Mouse (Mus musculus) lung, embryonic 16.5 days (tissue): ENCODE results near the gene Osbpl6. TPM values are rescaled to one million over a fixed set of nuclear protein-coding genes. Genes with fewer than 3 reads are reported as not detected.
A peak's percentile ranks its signal among the peaks of the same experiment; 100 is the strongest.

Source experiments
- ATAC-seq: fragments of 200-750 bp; cut with Nextera tagmentation; 2 replicates; pipeline ENCODE4 v1.8.0; 2017; ENCODE audit warnings: low read depth, mild to moderate bottlenecking, moderate library complexity
- H3K27ac ChIP-seq: fragments of 300-500 bp; sonication (generic); 2 replicates; pipeline ENCODE4 v1.5.1; 2014; ENCODE audit warnings: mild to moderate bottlenecking, control low read depth, low read length
- H3K27me3 ChIP-seq: fragments of 300-500 bp; sonication (generic); 2 replicates; pipeline ENCODE4 v1.6.1; 2014; ENCODE audit warnings: low read depth, low read length, mixed read lengths; ENCODE audit not compliant: control insufficient read depth, insufficient read depth
- H3K36me3 ChIP-seq: fragments of 300-500 bp; sonication (generic); 2 replicates; pipeline ENCODE4 v1.6.1; 2014; ENCODE audit warnings: low read length; ENCODE audit not compliant: control insufficient read depth, insufficient read depth
- H3K4me1 ChIP-seq: fragments of 300-500 bp; sonication (generic); replicated peaks from 2 replicates; pipeline ENCODE4 v1.6.1; 2014; ENCODE audit warnings: low read length, mixed read lengths; ENCODE audit not compliant: control insufficient read depth, insufficient read depth
- H3K4me2 ChIP-seq: fragments of 300-500 bp; sonication (generic); 2 replicates; pipeline ENCODE4 v1.6.1; 2014; ENCODE audit warnings: low read depth, low read length, control low read depth
- H3K4me3 ChIP-seq: fragments of 300-500 bp; sonication (generic); 2 replicates; pipeline ENCODE4 v1.5.1; 2014; ENCODE audit warnings: mild to moderate bottlenecking, low read length, control low read depth
- H3K9ac ChIP-seq: fragments of 300-500 bp; sonication (generic); 2 replicates; pipeline ENCODE4 v1.6.1; 2014; ENCODE audit warnings: low read length, control low read depth
- H3K9me3 ChIP-seq: fragments of 300-500 bp; sonication (generic); 2 replicates; pipeline ENCODE4 v1.6.1; 2016; ENCODE audit warnings: low read length; ENCODE audit not compliant: control insufficient read depth
- WGBS: fragments of 180-500 bp; shearing (Covaris S2); extraction: QIAGEN DNeasy Blood & Tissue Kit; methylation state at CpG from one replicate; pipeline ENCODE4 v1.1.7; 2014; 5-methylcytosine and 5-hydroxymethylcytosine counted together
- polyA plus RNA-seq: library from polyadenylated mRNA; unstranded; fragments of >200 nt; fragmentation: Nextera tagmentation; extraction: Ambion mirVana; gene quantifications from 2 replicates; pipeline ENCODE4 v1.2.1, GENCODE M21; 2015

Osbpl6 gene
- polyA plus RNA-seq, result 20.9 and 24.1 TPM in 2 replicates

- no peaks in the 10 kb centered on the region for H3K36me3 ChIP-seq
- H3K27ac ChIP-seq, result peak within 1 kb of the TSS; percentile 72
- H3K27me3 ChIP-seq, result peaks cover 3% of the 10 kb centered on the region
- H3K4me2 ChIP-seq, result peak within 1 kb of the TSS; percentile 60
- under 1% methylated on average over 66 of the region's 89 CpGs for WGBS
- peaks cover 4% of the 10 kb centered on the region; the same call in 1 of the 2 replicates for H3K4me1 ChIP-seq
- peak within 1 kb of the TSS; percentile 95 for H3K4me3 ChIP-seq
- H3K9ac ChIP-seq, result peak within 1 kb of the TSS; percentile 91
- H3K9me3 ChIP-seq, result no peaks in the 10 kb centered on the region
- peak; percentile 96 for ATAC-seq
Observed at GRCm38 (mm10) chr2:76406151-76406936, at the start of gene Osbpl6. Osbpl6 (plus strand) TSS chr2:76406508.

- no peak within 1 kb of the TSS for H3K9ac ChIP-seq
- 85% methylated on average over 11 of the region's 11 CpGs for WGBS
- no peak within 1 kb of the TSS for H3K4me2 ChIP-seq
- H3K27me3 ChIP-seq, result no peaks in the 10 kb centered on the region
- H3K27ac ChIP-seq, result no peak within 1 kb of the TSS
- no peaks in the 10 kb centered on the region for H3K9me3 ChIP-seq
- ATAC-seq, result no peak
- no peaks in the 10 kb centered on the region for H3K36me3 ChIP-seq
- H3K4me1 ChIP-seq, result no peaks in the 10 kb centered on the region
- H3K4me3 ChIP-seq, result no peak within 1 kb of the TSS
Observed at GRCm38 (mm10) chr2:76360226-76360625, 46.1 kb upstream of the Osbpl6 start, which contains the start of gene Cyct. Cyct (minus strand) TSS chr2:76360450.

GRCm38 (mm10) chr2:76362111-76362510 is 44.2 kb upstream of the Osbpl6 start:
- Histone ChIP-seq H3K36me3 (no peaks in the 10 kb centered on the region), H3K9ac (no peak overlapping the region), H3K4me3 (no peak overlapping the region), H3K27me3 (no peaks in the 10 kb centered on the region), H3K4me1 (no peaks in the 10 kb centered on the region), H3K4me2 (no peak overlapping the region), H3K27ac (no peak overlapping the region), H3K9me3 (no peaks in the 10 kb centered on the region)
- 43% methylated on average over 2 of the region's 2 CpGs for WGBS
- no peak for ATAC-seq

- Histone ChIP-seq H3K4me1 (peaks cover under 1% of the 10 kb centered on the region), H3K9ac (no peak overlapping the region), H3K27me3 (no peaks in the 10 kb centered on the region), H3K4me2 (no peak overlapping the region), H3K27ac (no peak overlapping the region), H3K4me3 (no peak overlapping the region), H3K36me3 (no peaks in the 10 kb centered on the region), H3K9me3 (no peaks in the 10 kb centered on the region)
- 67% methylated on average over 4 of the region's 4 CpGs for WGBS
- no peak for ATAC-seq
Observed at GRCm38 (mm10) chr2:76365811-76366210, 40.5 kb upstream of the Osbpl6 start.

GRCm38 (mm10) chr2:76367188-76367922 is 39.0 kb upstream of the Osbpl6 start:
- Histone ChIP-seq H3K9ac (no peak overlapping the region), H3K4me3 (no peak overlapping the region), H3K36me3 (no peaks in the 10 kb centered on the region), H3K27me3 (no peaks in the 10 kb centered on the region), H3K4me2 (no peak overlapping the region), H3K27ac (no peak overlapping the region), H3K9me3 (no peaks in the 10 kb centered on the region), H3K4me1 (peaks cover 3% of the 10 kb centered on the region)
- ATAC-seq, result no peak
- WGBS, result 14% methylated on average over 9 of the region's 9 CpGs

- Histone ChIP-seq H3K4me3 (no peak overlapping the region), H3K36me3 (0 out of 2 replicates have a peak, but pooled peaks cover 2% of the 10 kb centered on the region), H3K9me3 (no peaks in the 10 kb centered on the region), H3K4me2 (no peak overlapping the region), H3K27ac (no peak overlapping the region), H3K9ac (no peak overlapping the region), H3K27me3 (no peaks in the 10 kb centered on the region), H3K4me1 (peaks cover 3% of the 10 kb centered on the region)
- 70% methylated on average over 13 of the region's 13 CpGs for WGBS
- ATAC-seq, result no peak
Observed at GRCm38 (mm10) chr2:76368861-76369660, 37.2 kb upstream of the Osbpl6 start.

GRCm38 (mm10) chr2:76369821-76370655 is 36.3 kb upstream of the Osbpl6 start, which contains the start of gene Rbm45:
Rbm45 (plus strand) TSS chr2:76369984.
- 0 out of 2 replicates have a peak within 1 kb of the TSS, but pooled peaks have one; percentile 36 for H3K27ac ChIP-seq
- 0% methylated on average over 61 of the region's 61 CpGs for WGBS
- peaks cover 3% of the 10 kb centered on the region for H3K4me1 ChIP-seq
- 0 out of 2 replicates have a peak, but pooled peaks cover 6% of the 10 kb centered on the region for H3K36me3 ChIP-seq
- H3K9me3 ChIP-seq, result no peaks in the 10 kb centered on the region
- H3K4me3 ChIP-seq, result peak within 1 kb of the TSS; percentile 93
- no peaks in the 10 kb centered on the region for H3K27me3 ChIP-seq
- peak within 1 kb of the TSS; percentile 76 for H3K4me2 ChIP-seq
- peak within 1 kb of the TSS; percentile 86 for H3K9ac ChIP-seq
- peak; percentile 88 for ATAC-seq

GRCm38 (mm10) chr2:76370656-76370922 is 35.7 kb upstream of the Osbpl6 start:
- peaks cover 9% of the 10 kb centered on the region; the same call in 1 of the 2 replicates for H3K36me3 ChIP-seq
- H3K9me3 ChIP-seq, result no peaks in the 10 kb centered on the region
- no peak overlapping the region for H3K27ac ChIP-seq
- H3K9ac ChIP-seq, result peak overlapping the region; percentile 86
- no peak for ATAC-seq
- WGBS, result 2% methylated on average over 7 of the region's 7 CpGs
- H3K27me3 ChIP-seq, result no peaks in the 10 kb centered on the region
- peaks cover 3% of the 10 kb centered on the region for H3K4me1 ChIP-seq
- H3K4me3 ChIP-seq, result peak overlapping the region; percentile 93
- peak overlapping the region; percentile 76 for H3K4me2 ChIP-seq
